Comparison of ENCODE assay signal across 12 mouse cellular contexts in the genomic region with DNA sequence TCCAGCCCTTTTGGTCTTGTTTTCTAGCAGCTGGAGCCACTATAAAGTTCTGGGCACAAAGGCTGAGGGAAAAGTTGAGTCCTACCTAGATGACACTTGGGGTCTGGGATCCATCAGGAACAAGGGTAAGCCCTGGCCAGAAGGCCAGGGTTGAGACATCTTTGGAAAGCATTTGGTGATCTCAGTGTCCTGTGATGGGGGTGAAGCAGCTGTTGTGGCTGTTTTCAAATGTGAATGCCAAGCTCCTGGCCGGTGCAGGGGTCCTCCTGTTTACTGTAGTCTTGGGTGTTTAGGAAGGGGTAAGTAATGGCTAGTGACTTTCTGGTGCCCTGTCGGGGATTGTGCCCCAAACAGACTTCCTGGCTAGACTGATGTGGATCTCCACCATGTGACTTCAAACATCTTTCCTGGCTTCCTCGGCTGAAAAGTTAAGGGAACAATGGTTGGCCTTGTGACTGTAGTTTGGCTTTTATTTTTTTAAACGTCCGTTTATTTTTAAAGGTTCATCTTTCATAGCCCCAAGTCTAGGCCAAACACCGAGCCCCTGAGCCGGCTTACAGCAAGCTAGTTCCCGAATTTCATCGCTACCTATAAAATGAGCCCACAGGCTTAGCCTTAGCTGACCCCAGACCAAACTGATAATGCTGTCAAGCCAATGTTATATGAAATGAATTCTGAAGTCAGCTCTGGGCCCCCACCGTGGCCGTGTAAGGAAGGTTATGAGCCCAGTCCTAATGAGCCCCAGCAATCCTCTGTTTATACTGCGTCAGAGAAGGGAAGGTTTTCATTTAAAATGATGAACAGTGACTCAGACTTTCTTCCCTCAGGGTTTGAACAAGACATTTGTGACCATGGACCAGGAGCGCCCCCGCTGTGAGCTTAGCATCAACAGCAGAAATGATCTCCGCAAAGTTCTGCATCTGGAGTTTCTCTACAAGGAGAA. TPM values are rescaled to one million over a fixed set of nuclear protein-coding genes. Genes with fewer than 3 reads are reported as not detected.
DNase-seq lines count a peak whose midpoint lies in the region; ATAC-seq and TF ChIP-seq lines count a peak whose summit lies in the region.
"Had no signal": no experiment of that assay in that cellular context is flagged by ENCODE, and none has a peak within 500 bp of the region (broad histone marks: within the 10 kb centered on the region; RNA-seq: fewer than 3 reads in every experiment).

No protein-coding gene starts in this region.

- WGBS in neural tube, embryonic 15.5 days, result 82% methylated on average over 15 of the region's 15 CpGs
- WGBS in limb, embryonic 12.5 days, result 43% methylated on average over 15 of the region's 15 CpGs
- 52% methylated on average over 15 of the region's 15 CpGs for WGBS in stomach, postnatal 0 days

- H3K27ac ChIP-seq in neural tube, embryonic 15.5 days (replicated peaks), result no peak overlapping the region
- peak overlapping the region; percentile 86 for H3K27ac ChIP-seq in limb, embryonic 12.5 days
- 0 out of 2 replicates have a peak overlapping the region, but pooled peaks have one; percentile 13 for H3K27ac ChIP-seq in stomach, postnatal 0 days (replicated peaks)
- H3K27ac ChIP-seq: hindbrain, embryonic 14.5 days; midbrain, embryonic 12.5 days had no signal

- no peaks in the 10 kb centered on the region for H3K27me3 ChIP-seq in neural tube, embryonic 15.5 days (replicated peaks)
- H3K27me3 ChIP-seq in limb, embryonic 12.5 days, result no peaks in the 10 kb centered on the region
- H3K27me3 ChIP-seq in stomach, postnatal 0 days (ENCODE audit: control insufficient read depth, insufficient read depth, low read length), result no peaks in the 10 kb centered on the region
- H3K27me3 ChIP-seq: midbrain, embryonic 12.5 days had no signal

- H3K4me3 ChIP-seq in neural tube, embryonic 15.5 days (replicated peaks), result no peak overlapping the region
- H3K4me3 ChIP-seq in limb, embryonic 12.5 days (replicated peaks), result no peak overlapping the region
- H3K4me3 ChIP-seq in stomach, postnatal 0 days (ENCODE audit: low read depth, low read length), result no peak overlapping the region
- H3K4me3 ChIP-seq: midbrain, embryonic 12.5 days had no signal

- no peak overlapping the region for H3K4me2 ChIP-seq in neural tube, embryonic 15.5 days
- H3K4me2 ChIP-seq in limb, embryonic 12.5 days, result no peak overlapping the region
- H3K4me2 ChIP-seq in stomach, postnatal 0 days (replicated peaks; ENCODE audit: low read depth), result no peak overlapping the region
- H3K4me2 ChIP-seq: hindbrain, embryonic 14.5 days; midbrain, embryonic 12.5 days had no signal

- no peaks in the 10 kb centered on the region for H3K9me3 ChIP-seq in neural tube, embryonic 15.5 days (replicated peaks)
- no peaks in the 10 kb centered on the region for H3K9me3 ChIP-seq in limb, embryonic 12.5 days
- H3K9me3 ChIP-seq in stomach, postnatal 0 days (ENCODE audit: control insufficient read depth, low read length), result no peaks in the 10 kb centered on the region
- H3K9me3 ChIP-seq: midbrain, embryonic 12.5 days had no signal

- no peak for TF ChIP-seq EP300 in stomach, postnatal 0 days (optimal IDR thresholded peaks at IDR 0.05)

- 0 out of 2 replicates have a peak, but pooled peaks cover 3% of the 10 kb centered on the region for H3K36me3 ChIP-seq in neural tube, embryonic 15.5 days
- peaks cover 15% of the 10 kb centered on the region for H3K36me3 ChIP-seq in limb, embryonic 12.5 days
- H3K36me3 ChIP-seq in stomach, postnatal 0 days (ENCODE audit: control insufficient read depth, insufficient read depth, low read length), result no peaks in the 10 kb centered on the region

- no peaks in the 10 kb centered on the region for H3K4me1 ChIP-seq in neural tube, embryonic 15.5 days
- peaks cover 30% of the 10 kb centered on the region for H3K4me1 ChIP-seq in limb, embryonic 12.5 days (replicated peaks)
- H3K4me1 ChIP-seq in stomach, postnatal 0 days (replicated peaks; ENCODE audit: control insufficient read depth, insufficient read depth), result no peaks in the 10 kb centered on the region

- no peak for TF ChIP-seq CTCF in stomach, postnatal 0 days (IDR thresholded peaks at IDR 0.05; ENCODE audit: low read depth)

- no peak overlapping the region for H3K9ac ChIP-seq in neural tube, embryonic 15.5 days (replicated peaks)
- H3K9ac ChIP-seq in limb, embryonic 12.5 days (replicated peaks), result no peak overlapping the region
- H3K9ac ChIP-seq in stomach, postnatal 0 days (ENCODE audit: low read length), result no peak overlapping the region
- H3K9ac ChIP-seq: hindbrain, embryonic 14.5 days; midbrain, embryonic 12.5 days had no signal

- ATAC-seq in neural tube, embryonic 15.5 days (ENCODE audit: low FRiP score), result no peak
- peak; percentile 32 for ATAC-seq in limb, embryonic 12.5 days (ENCODE audit: insufficient number of reproducible peaks, insufficient read depth, low FRiP score, low TSS enrichment, low read depth)
- ATAC-seq in stomach, postnatal 0 days (ENCODE audit: low FRiP score, low TSS enrichment), result no peak
- no peak for ATAC-seq in activated CD4-positive, CD25-positive, alpha-beta regulatory T cell, adult 4 months
- ATAC-seq in cerebellum, adult (ENCODE audit: insufficient number of reproducible peaks, low FRiP score, low TSS enrichment), result no peak

- peak; percentile 17 for DNase-seq in neural tube, embryonic 10.5 days (ENCODE audit: extremely low spot score, low spot score)
- DNase-seq in fibroblast of lung, adult 2 months (ENCODE audit: low read depth), result peak; percentile 75
- no peak for DNase-seq in stomach, postnatal 0 days (ENCODE audit: low spot score)
- DNase-seq: cerebellum, adult 11 months; kidney, postnatal 10 days; spleen, adult 18-20 months had no signal

RNA-seq across cellular contexts. Expression of a gene that starts 7.5 kb away (rescaled TPM):
- 10.3 and 10.7 TPM in 2 replicates for polyA plus RNA-seq in neural tube, embryonic 15.5 days (2015; fragmentation: Nextera tagmentation; extraction: Ambion mirVana)
- 15.2 and 19.2 TPM in 2 replicates for polyA plus RNA-seq in limb, embryonic 12.5 days (2016; fragmentation: Nextera tagmentation; extraction: Ambion mirVana)
- polyA plus RNA-seq in stomach, postnatal 0 days (2015; fragmentation: Nextera tagmentation; extraction: Ambion mirVana), result 2.4 and 2.9 TPM in 2 replicates
- under 1 TPM in 1 of 2 experiments, not detected in 1; 0.19 TPM for polyA plus RNA-seq in activated CD4-positive, CD25-positive, alpha-beta regulatory T cell, adult 4 months (2017; shearing (Covaris generic))

RNA-seq across cellular contexts. Expression of a gene that starts 35.9 kb away (rescaled TPM):
- polyA plus RNA-seq in neural tube, embryonic 15.5 days (2015; fragmentation: Nextera tagmentation; extraction: Ambion mirVana), result not detected in 2 replicates
- polyA plus RNA-seq in limb, embryonic 12.5 days (2016; fragmentation: Nextera tagmentation; extraction: Ambion mirVana), result not detected in 2 replicates
- polyA plus RNA-seq in stomach, postnatal 0 days (2015; fragmentation: Nextera tagmentation; extraction: Ambion mirVana), result 0.17 and 0.19 TPM in 2 replicates
- polyA plus RNA-seq in activated CD4-positive, CD25-positive, alpha-beta regulatory T cell, adult 4 months (2017; shearing (Covaris generic)), result not detected
- polyA plus RNA-seq: hindbrain, embryonic 14.5 days; midbrain, embryonic 12.5 days had no signal
